Mouse (Mus musculus) hindbrain, embryonic 14.5 days (tissue): ENCODE results near the gene Olfr92. TPM values are rescaled to one million over a fixed set of nuclear protein-coding genes. Genes with fewer than 3 reads are reported as not detected.
"Not testable (repeated sequence)": the region's sequence is repeated elsewhere in the genome, so short reads cannot be mapped to it uniquely, and the experiment has no call there.

Source experiments
- ATAC-seq: fragments of 200-750 bp; cut with Nextera tagmentation; 2 replicates; pipeline ENCODE4 v1.8.0; 2017; ENCODE audit warnings: moderate number of reproducible peaks, mild to moderate bottlenecking, moderate TSS enrichment, moderate library complexity; ENCODE audit not compliant: low FRiP score
- DNase-seq: peaks from one replicate; pipeline ENCODE4 v3.0.0-alpha.2; 2015; ENCODE audit warnings: low spot score
- H3K27ac ChIP-seq: fragments of 300-500 bp; sonication (generic); 2 replicates; pipeline ENCODE4 v1.5.1; 2014; ENCODE audit warnings: mild to moderate bottlenecking, moderate library complexity
- H3K27me3 ChIP-seq: fragments of 300-500 bp; sonication (generic); 2 replicates; pipeline ENCODE4 v1.6.1; 2014; ENCODE audit warnings: mild to moderate bottlenecking, low read length, mixed read lengths; ENCODE audit not compliant: control insufficient read depth, insufficient read depth
- H3K36me3 ChIP-seq: fragments of 300-500 bp; sonication (generic); replicated peaks from 2 replicates; pipeline ENCODE4 v1.6.1; 2014; ENCODE audit not compliant: control insufficient read depth, insufficient read depth
- H3K4me1 ChIP-seq: fragments of 300-500 bp; sonication (generic); replicated peaks from 2 replicates; pipeline ENCODE4 v1.6.1; 2014; ENCODE audit warnings: antibody characterized with exemption, low read length, mixed read lengths; ENCODE audit not compliant: control insufficient read depth, insufficient read depth
- H3K4me2 ChIP-seq: fragments of 300-500 bp; sonication (generic); replicated peaks from 2 replicates; pipeline ENCODE4 v1.6.1; 2014; ENCODE audit warnings: mild to moderate bottlenecking, moderate library complexity
- H3K4me3 ChIP-seq: fragments of 300-500 bp; sonication (generic); replicated peaks from 2 replicates; pipeline ENCODE4 v1.5.1; 2014; ENCODE audit warnings: mild to moderate bottlenecking, low read length
- H3K9ac ChIP-seq: fragments of 300-500 bp; sonication (generic); 2 replicates; pipeline ENCODE4 v1.6.1; 2014
- H3K9me3 ChIP-seq: fragments of 300-500 bp; sonication (generic); 2 replicates; pipeline ENCODE4 v1.6.1; 2016; ENCODE audit warnings: low read length; ENCODE audit not compliant: control insufficient read depth
- WGBS: fragments of 180-500 bp; shearing (Covaris S2); extraction: QIAGEN DNeasy Blood & Tissue Kit; methylation state at CpG from one replicate; pipeline ENCODE4 v1.1.7; 2014; 5-methylcytosine and 5-hydroxymethylcytosine counted together
- polyA plus RNA-seq: library from polyadenylated mRNA; unstranded; fragments of >200 nt; fragmentation: Nextera tagmentation; extraction: Ambion mirVana; gene quantifications from 2 replicates; pipeline ENCODE4 v1.2.1, GENCODE M21; 2014

Gene Olfr92
- not detected in 2 replicates for polyA plus RNA-seq

GRCm38 (mm10) chr17:37119988-37120387 lies at the start of gene Olfr92:
Olfr92 (minus strand) TSS chr17:37120088.
- WGBS, result 94% methylated on average over 2 of the region's 2 CpGs
- DNase-seq (no peak), ATAC-seq (no peak)
- Histone ChIP-seq H3K27me3 (no peaks in the 10 kb centered on the region), H3K9ac (no peak within 1 kb of the TSS), H3K9me3 (no peaks in the 10 kb centered on the region), H3K4me3 (no peak within 1 kb of the TSS), H3K4me2 (no peak within 1 kb of the TSS), H3K27ac (no peak within 1 kb of the TSS), H3K4me1 (no peaks in the 10 kb centered on the region), H3K36me3 (no peaks in the 10 kb centered on the region)

DNA sequence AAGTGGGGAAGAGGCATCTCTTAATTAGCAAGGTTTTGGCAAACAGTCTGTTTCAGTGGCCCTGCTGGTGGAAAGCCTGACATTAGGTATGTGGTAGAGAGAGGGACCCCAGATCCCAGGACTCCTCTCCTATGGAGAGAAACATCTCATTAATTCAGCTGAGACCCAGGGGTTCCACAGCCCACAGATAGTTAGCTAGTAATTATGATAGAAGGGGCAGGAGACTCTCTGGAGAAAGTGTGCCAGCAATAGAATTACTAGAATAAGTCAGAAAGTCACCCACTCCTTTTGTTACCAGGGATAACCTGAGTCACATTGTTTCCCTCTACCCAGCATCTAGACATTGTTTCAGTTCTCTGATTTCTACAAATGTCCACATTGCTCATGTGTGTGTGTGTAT lies 41.5 kb upstream of the Olfr92 start, which contains the start of gene Olfr93:
TSS of gene Olfr93 (minus strand) at position 101 of the 400 bp plus-strand sequence.
- no peak within 1 kb of the TSS for H3K27ac ChIP-seq
- DNase-seq (no peak), ATAC-seq (no peak)
- H3K4me2 ChIP-seq, result no peak within 1 kb of the TSS
- no peaks in the 10 kb centered on the region for H3K9me3 ChIP-seq
- H3K9ac ChIP-seq, result no peak within 1 kb of the TSS
- H3K4me3 ChIP-seq, result no peak within 1 kb of the TSS
- H3K4me1 ChIP-seq, result no peaks in the 10 kb centered on the region
- no peaks in the 10 kb centered on the region for H3K36me3 ChIP-seq
- no peaks in the 10 kb centered on the region for H3K27me3 ChIP-seq

- DNase-seq, H3K4me3 ChIP-seq: not testable (repeated sequence)
- 80% methylated on average over 4 of the region's 4 CpGs for WGBS
These were observed 11.5 kb upstream of the Olfr92 start for GRCm38 (mm10) chr17:37131366-37131765.

DNA sequence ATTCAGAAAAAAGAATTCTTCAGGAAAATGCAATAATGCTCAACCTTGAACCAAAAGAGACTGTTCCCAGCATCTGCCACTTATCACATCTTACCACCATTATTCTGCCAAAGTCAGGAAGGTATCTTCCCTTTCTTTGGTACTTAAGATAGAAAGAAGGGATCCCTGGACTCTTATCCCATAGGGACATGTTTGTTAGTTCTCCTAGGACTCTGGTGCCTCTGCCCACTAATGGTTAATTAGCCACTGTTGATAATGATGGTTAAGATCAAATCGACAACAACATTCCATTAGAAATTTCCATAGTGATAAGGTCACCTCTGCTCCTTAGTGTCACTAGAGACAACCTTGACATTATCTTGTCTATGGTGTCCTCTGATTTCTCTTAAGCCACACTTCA lies 21.7 kb downstream of the Olfr92 start, which contains the start of gene Olfr91:
TSS of gene Olfr91 (minus strand) at position 101 of the 400 bp plus-strand sequence.
- Histone ChIP-seq H3K9me3 (no peaks in the 10 kb centered on the region), H3K4me3 (no peak within 1 kb of the TSS), H3K9ac (no peak within 1 kb of the TSS), H3K4me1 (no peaks in the 10 kb centered on the region), H3K27ac (no peak within 1 kb of the TSS), H3K27me3 (no peaks in the 10 kb centered on the region), H3K36me3 (no peaks in the 10 kb centered on the region), H3K4me2 (no peak within 1 kb of the TSS)
- no peak for DNase-seq
- no peak for ATAC-seq
- WGBS, result 87% methylated on average over 1 of the region's 1 CpGs

More at GRCm38 (mm10) chr17:37131366-37131765, 11.5 kb upstream of the Olfr92 start:
- H3K27ac ChIP-seq, H3K4me1 ChIP-seq, ATAC-seq, H3K9me3 ChIP-seq, H3K9ac ChIP-seq, H3K4me2 ChIP-seq, H3K27me3 ChIP-seq, H3K36me3 ChIP-seq: not testable (repeated sequence)

GRCm38 (mm10) chr17:37093289-37093688 lies 26.6 kb downstream of the Olfr92 start:
- Histone ChIP-seq H3K27me3 (no peaks in the 10 kb centered on the region), H3K9me3 (no peaks in the 10 kb centered on the region), H3K4me1 (no peaks in the 10 kb centered on the region), H3K27ac (no peak overlapping the region), H3K36me3 (no peaks in the 10 kb centered on the region), H3K4me2 (no peak overlapping the region), H3K4me3 (no peak overlapping the region), H3K9ac (no peak overlapping the region)
- 77% methylated on average over 5 of the region's 5 CpGs for WGBS
- ATAC-seq (no peak), DNase-seq (no peak)

DNA sequence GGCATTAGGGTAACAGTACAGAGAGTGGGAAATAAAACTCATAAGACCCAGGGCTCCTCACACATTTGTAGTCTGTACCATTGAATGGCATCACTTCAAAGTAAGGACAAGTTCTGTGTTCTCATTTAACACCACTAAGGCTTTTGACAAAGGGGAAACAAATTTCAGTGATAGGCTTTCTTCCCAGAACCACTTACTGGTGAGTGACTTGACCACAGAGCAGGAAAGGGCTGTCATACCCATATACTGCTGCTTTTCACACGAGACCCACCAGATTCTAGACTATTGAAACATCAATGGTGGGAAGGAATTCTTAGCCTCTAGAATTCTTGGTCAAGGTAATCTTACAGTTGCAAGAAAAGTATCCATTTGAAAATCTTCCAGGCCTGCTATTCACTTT lies 27.7 kb downstream of the Olfr92 start:
- ATAC-seq (no peak), DNase-seq (no peak)
- H3K4me3 ChIP-seq, result no peak overlapping the region
- H3K9ac ChIP-seq, result no peak overlapping the region
- WGBS, result 86% methylated on average over 1 of the region's 1 CpGs
- no peaks in the 10 kb centered on the region for H3K4me1 ChIP-seq
- no peaks in the 10 kb centered on the region for H3K36me3 ChIP-seq
- no peak overlapping the region for H3K4me2 ChIP-seq
- H3K27me3 ChIP-seq, result no peaks in the 10 kb centered on the region
- H3K27ac ChIP-seq, result no peak overlapping the region
- H3K9me3 ChIP-seq, result no peaks in the 10 kb centered on the region

- ATAC-seq (no peak), DNase-seq (no peak)
- H3K27ac ChIP-seq, result no peak within 1 kb of the TSS
- no peaks in the 10 kb centered on the region for H3K4me1 ChIP-seq
- no peak within 1 kb of the TSS for H3K4me2 ChIP-seq
- H3K27me3 ChIP-seq, result no peaks in the 10 kb centered on the region
- H3K4me3 ChIP-seq, result no peak within 1 kb of the TSS
- no peaks in the 10 kb centered on the region for H3K9me3 ChIP-seq
- H3K9ac ChIP-seq, result no peak within 1 kb of the TSS
- H3K36me3 ChIP-seq, result no peaks in the 10 kb centered on the region
These were observed 31.5 kb downstream of the Olfr92 start, which contains the start of gene Olfr90 for GRCm38 (mm10) chr17:37088399-37088798. Olfr90 (minus strand) TSS chr17:37088499.

- no peak overlapping the region for H3K27ac ChIP-seq
- no peaks in the 10 kb centered on the region for H3K4me1 ChIP-seq
- H3K36me3 ChIP-seq, result no peaks in the 10 kb centered on the region
- no peaks in the 10 kb centered on the region for H3K27me3 ChIP-seq
- no peak overlapping the region for H3K9ac ChIP-seq
- no peak overlapping the region for H3K4me3 ChIP-seq
- WGBS, result 80% methylated on average over 10 of the region's 10 CpGs
- ATAC-seq, result no peak
- H3K4me2 ChIP-seq, result no peak overlapping the region
- H3K9me3 ChIP-seq, result no peaks in the 10 kb centered on the region
- no peak for DNase-seq
These were observed 34.3 kb downstream of the Olfr92 start for GRCm38 (mm10) chr17:37085545-37085944.

- H3K4me3 ChIP-seq, result no peak overlapping the region
- H3K27ac ChIP-seq, result no peak overlapping the region
- H3K36me3 ChIP-seq, result no peaks in the 10 kb centered on the region
- H3K27me3 ChIP-seq, result no peaks in the 10 kb centered on the region
- no peak overlapping the region for H3K9ac ChIP-seq
- no peak for DNase-seq
- no peaks in the 10 kb centered on the region for H3K9me3 ChIP-seq
- 67% methylated on average over 5 of the region's 5 CpGs for WGBS
- ATAC-seq, result no peak
- peaks cover under 1% of the 10 kb centered on the region; the same call in 1 of the 2 replicates for H3K4me1 ChIP-seq
- H3K4me2 ChIP-seq, result no peak overlapping the region
These were observed 35.3 kb downstream of the Olfr92 start for GRCm38 (mm10) chr17:37084632-37085031.

DNA sequence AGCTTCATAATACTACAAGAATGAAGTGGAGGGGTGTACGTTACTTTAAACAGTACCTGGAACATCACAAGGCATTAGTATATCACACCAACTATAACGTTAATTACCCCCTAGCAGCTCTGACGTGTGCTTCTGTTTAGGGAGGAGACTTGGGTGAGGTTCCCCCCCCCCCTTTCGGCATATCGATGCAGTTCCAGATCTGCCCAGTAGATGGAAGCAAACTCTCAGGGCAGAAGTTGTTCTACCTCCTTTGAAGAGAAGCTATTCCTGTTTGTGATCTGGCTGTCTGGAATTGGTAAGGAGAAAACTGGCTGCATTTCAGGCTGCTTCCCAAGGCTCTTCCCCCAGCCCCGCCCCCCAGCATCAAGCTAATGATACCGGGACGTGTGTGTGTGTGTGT lies 36.6 kb downstream of the Olfr92 start:
- no peaks in the 10 kb centered on the region for H3K27me3 ChIP-seq
- ATAC-seq (peak; percentile 49; the same call in 1 of the 2 replicates), DNase-seq (peak; percentile 78)
- no peak overlapping the region for H3K4me2 ChIP-seq
- no peak overlapping the region for H3K9ac ChIP-seq
- no peaks in the 10 kb centered on the region for H3K9me3 ChIP-seq
- no peaks in the 10 kb centered on the region for H3K36me3 ChIP-seq
- H3K4me1 ChIP-seq, result peaks cover 12% of the 10 kb centered on the region
- 5% methylated on average over 8 of the region's 8 CpGs for WGBS
- no peak overlapping the region for H3K4me3 ChIP-seq
- H3K27ac ChIP-seq, result no peak overlapping the region
